Mouse (Mus musculus): ENCODE results near the gene Olfr448. TPM values are rescaled to one million over a fixed set of nuclear protein-coding genes. Genes with fewer than 3 reads are reported as not detected.

Gene Olfr448
- not detected in 2 replicates for polyA plus RNA-seq (2015; fragmentation: Nextera tagmentation; extraction: Ambion mirVana)

- H3K4me3 ChIP-seq (ENCODE audit: low read depth, low read length): no peak within 1 kb of the TSS
- 74% methylated on average over 1 of the region's 1 CpGs for WGBS (ENCODE audit: insufficient replicate concordance)
- no peak for TF ChIP-seq CTCF (IDR thresholded peaks at IDR 0.05; ENCODE audit: low read depth)
- TF ChIP-seq EP300 (IDR thresholded peaks at IDR 0.05; ENCODE audit: low read depth): no peak
- no peaks in the 10 kb centered on the region for H3K27me3 ChIP-seq (ENCODE audit: insufficient read depth, low read length)
- no peak within 1 kb of the TSS for H3K9ac ChIP-seq (replicated peaks)
- H3K36me3 ChIP-seq (replicated peaks; ENCODE audit: insufficient read depth, low read length): no peaks in the 10 kb centered on the region
- ATAC-seq: no peak
- H3K9me3 ChIP-seq (ENCODE audit: low read length): no peaks in the 10 kb centered on the region
- no peak for DNase-seq
- H3K4me1 ChIP-seq (ENCODE audit: insufficient read depth): no peaks in the 10 kb centered on the region
- H3K4me2 ChIP-seq (ENCODE audit: low read depth, low read length): no peak within 1 kb of the TSS
- no peak within 1 kb of the TSS for H3K27ac ChIP-seq (ENCODE audit: low read depth)
Measured at GRCm38 (mm10) chr6:42890141-42890540, at the start of gene Olfr448. TSS of gene Olfr448 (plus strand) at chr6:42890441.

- ATAC-seq: no peak
- 11% methylated on average over 4 of the region's 4 CpGs for WGBS (ENCODE audit: insufficient replicate concordance)
- DNase-seq: no peak
Measured at GRCm38 (mm10) chr6:42860222-42860819, 29.9 kb upstream of the Olfr448 start.

GRCm38 (mm10) chr6:42869695-42870094, 20.5 kb upstream of the Olfr448 start:
- no peak overlapping the region for H3K9ac ChIP-seq (replicated peaks)
- H3K27ac ChIP-seq (ENCODE audit: low read depth): no peak overlapping the region
- H3K27me3 ChIP-seq (ENCODE audit: insufficient read depth, low read length): no peaks in the 10 kb centered on the region
- DNase-seq: no peak
- no peaks in the 10 kb centered on the region for H3K4me1 ChIP-seq (ENCODE audit: insufficient read depth)
- H3K9me3 ChIP-seq (ENCODE audit: low read length): no peaks in the 10 kb centered on the region
- H3K4me3 ChIP-seq (ENCODE audit: low read depth, low read length): no peak overlapping the region
- H3K36me3 ChIP-seq (replicated peaks; ENCODE audit: insufficient read depth, low read length): no peaks in the 10 kb centered on the region
- H3K4me2 ChIP-seq (ENCODE audit: low read depth, low read length): no peak overlapping the region
- no peak for ATAC-seq
- whole genome bisulfite sequencing (ENCODE audit: insufficient replicate concordance): 69% methylated on average over 3 of the region's 3 CpGs
- TF ChIP-seq CTCF (IDR thresholded peaks at IDR 0.05; ENCODE audit: low read depth) (no peak), EP300 (IDR thresholded peaks at IDR 0.05; ENCODE audit: low read depth) (no peak)

More at GRCm38 (mm10) chr6:42860222-42860819, 29.9 kb upstream of the Olfr448 start:
- Histone ChIP-seq H3K27me3 (ENCODE audit: insufficient read depth, low read length) (no peaks in the 10 kb centered on the region), H3K4me1 (ENCODE audit: insufficient read depth) (no peaks in the 10 kb centered on the region), H3K4me3 (ENCODE audit: low read depth, low read length) (no peak overlapping the region), H3K9me3 (ENCODE audit: low read length) (no peaks in the 10 kb centered on the region), H3K27ac (ENCODE audit: low read depth) (no peak overlapping the region), H3K36me3 (replicated peaks; ENCODE audit: insufficient read depth, low read length) (no peaks in the 10 kb centered on the region), H3K4me2 (ENCODE audit: low read depth, low read length) (no peak overlapping the region), H3K9ac (replicated peaks) (no peak overlapping the region)
- TF ChIP-seq CTCF (IDR thresholded peaks at IDR 0.05; ENCODE audit: low read depth): peak; percentile 69
- TF ChIP-seq EP300 (IDR thresholded peaks at IDR 0.05; ENCODE audit: low read depth): no peak

GRCm38 (mm10) chr6:42876323-42876722, 13.9 kb upstream of the Olfr448 start:
- Histone ChIP-seq H3K9me3 (ENCODE audit: low read length) (no peaks in the 10 kb centered on the region), H3K4me2 (ENCODE audit: low read depth, low read length) (no peak overlapping the region), H3K36me3 (replicated peaks; ENCODE audit: insufficient read depth, low read length) (no peaks in the 10 kb centered on the region), H3K4me1 (ENCODE audit: insufficient read depth) (no peaks in the 10 kb centered on the region), H3K27me3 (ENCODE audit: insufficient read depth, low read length) (no peaks in the 10 kb centered on the region), H3K27ac (ENCODE audit: low read depth) (no peak overlapping the region), H3K9ac (replicated peaks) (no peak overlapping the region), H3K4me3 (ENCODE audit: low read depth, low read length) (no peak overlapping the region)
- TF ChIP-seq CTCF (IDR thresholded peaks at IDR 0.05; ENCODE audit: low read depth) (no peak), EP300 (IDR thresholded peaks at IDR 0.05; ENCODE audit: low read depth) (no peak)
- ATAC-seq: no peak
- no peak for DNase-seq

GRCm38 (mm10) chr6:42900345-42900744, 10.1 kb downstream of the Olfr448 start:
- TF ChIP-seq CTCF (IDR thresholded peaks at IDR 0.05; ENCODE audit: low read depth) (no peak), EP300 (IDR thresholded peaks at IDR 0.05; ENCODE audit: low read depth) (no peak)
- WGBS (ENCODE audit: insufficient replicate concordance): 5% methylated on average over 1 of the region's 1 CpGs

GRCm38 (mm10) chr6:42908578-42908977, 18.3 kb downstream of the Olfr448 start, which contains the start of gene Olfr447:
TSS of gene Olfr447 (plus strand) at chr6:42908878.
- no peak for TF ChIP-seq CTCF (IDR thresholded peaks at IDR 0.05; ENCODE audit: low read depth)
- no peaks in the 10 kb centered on the region for H3K9me3 ChIP-seq (ENCODE audit: low read length)
- no peak within 1 kb of the TSS for H3K9ac ChIP-seq (replicated peaks)
- no peak within 1 kb of the TSS for H3K4me3 ChIP-seq (ENCODE audit: low read depth, low read length)
- no peaks in the 10 kb centered on the region for H3K27me3 ChIP-seq (ENCODE audit: insufficient read depth, low read length)
- no peak within 1 kb of the TSS for H3K27ac ChIP-seq (ENCODE audit: low read depth)
- H3K36me3 ChIP-seq (replicated peaks; ENCODE audit: insufficient read depth, low read length): no peaks in the 10 kb centered on the region
- DNase-seq (no peak), ATAC-seq (no peak)
- H3K4me2 ChIP-seq (ENCODE audit: low read depth, low read length): no peak within 1 kb of the TSS
- H3K4me1 ChIP-seq (ENCODE audit: insufficient read depth): no peaks in the 10 kb centered on the region

More at GRCm38 (mm10) chr6:42900345-42900744, 10.1 kb downstream of the Olfr448 start:
- DNase-seq (no peak), ATAC-seq (no peak)
- no peaks in the 10 kb centered on the region for H3K9me3 ChIP-seq (ENCODE audit: low read length)
- no peaks in the 10 kb centered on the region for H3K27me3 ChIP-seq (ENCODE audit: insufficient read depth, low read length)
- H3K27ac ChIP-seq (ENCODE audit: low read depth): no peak overlapping the region
- H3K4me2 ChIP-seq (ENCODE audit: low read depth, low read length): no peak overlapping the region
- no peak overlapping the region for H3K9ac ChIP-seq (replicated peaks)
- H3K4me3 ChIP-seq (ENCODE audit: low read depth, low read length): no peak overlapping the region
- H3K36me3 ChIP-seq (replicated peaks; ENCODE audit: insufficient read depth, low read length): no peaks in the 10 kb centered on the region
- H3K4me1 ChIP-seq (ENCODE audit: insufficient read depth): no peaks in the 10 kb centered on the region
